Mouse (Mus musculus): ENCODE measurements around the gene Spta1.

Gene Spta1

DNA sequence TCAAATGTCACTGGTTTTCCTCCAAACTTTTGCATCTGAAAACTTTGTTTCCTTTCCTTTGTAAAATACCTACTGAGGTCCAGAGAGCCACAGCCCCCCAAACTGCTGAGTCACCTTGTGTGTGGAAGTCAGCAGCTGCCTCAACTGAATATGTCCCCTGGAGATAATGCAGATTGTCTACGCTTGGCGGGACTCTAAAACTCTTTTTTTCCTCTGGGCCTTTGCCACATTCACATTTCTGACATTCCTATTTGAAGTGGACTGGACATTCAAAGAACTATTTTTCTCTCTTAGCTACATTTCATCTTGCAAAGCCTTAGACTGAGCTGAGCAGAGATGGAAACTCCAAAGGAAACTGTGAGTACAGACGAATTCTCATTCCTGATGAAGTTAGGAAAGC is at the start of gene Spta1:
Gene Spta1, plus strand, starts transcription at position 172 of the 400 bp plus-strand sequence.
- in situ Hi-C loops (cut with MboI; ENCODE audit: low pct_unique_long_range_greater_than_20kb in 1 of 2, low sequenced_read_pairs in 2 of 2, unreplicated experiment in 1 of 2) = loop anchor here in 1 of 2 experiments (25.0 kb wide), 1 partner anchor 290 kb away; no protein-coding TSS in a partner anchor

DNA sequence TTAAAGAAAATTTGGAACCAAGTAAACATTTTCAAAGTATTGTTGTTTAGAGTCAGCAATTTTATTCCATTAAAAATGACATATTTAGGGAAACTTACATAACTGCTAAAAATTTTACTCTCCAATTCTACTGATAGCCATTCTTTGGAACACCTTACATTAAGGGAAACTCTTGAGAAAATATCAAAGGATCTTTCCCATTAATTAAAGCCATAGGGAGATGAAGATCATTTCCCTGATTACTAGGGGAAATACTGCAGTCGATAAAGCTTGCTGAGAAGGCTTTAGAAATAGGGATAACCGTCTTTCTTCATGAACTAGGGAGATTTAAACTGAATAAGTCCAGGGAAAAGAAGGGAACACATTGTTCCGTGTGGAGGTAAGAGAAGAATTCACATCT is 41.4 kb upstream of the Spta1 start, which contains the start of gene Olfr424:
Gene Olfr424, plus strand, starts transcription at position 301 of the 400 bp plus-strand sequence.
- in situ Hi-C loops (cut with MboI; ENCODE audit: low pct_unique_long_range_greater_than_20kb in 1 of 2, low sequenced_read_pairs in 2 of 2, unreplicated experiment in 1 of 2) = no loop called here

DNA sequence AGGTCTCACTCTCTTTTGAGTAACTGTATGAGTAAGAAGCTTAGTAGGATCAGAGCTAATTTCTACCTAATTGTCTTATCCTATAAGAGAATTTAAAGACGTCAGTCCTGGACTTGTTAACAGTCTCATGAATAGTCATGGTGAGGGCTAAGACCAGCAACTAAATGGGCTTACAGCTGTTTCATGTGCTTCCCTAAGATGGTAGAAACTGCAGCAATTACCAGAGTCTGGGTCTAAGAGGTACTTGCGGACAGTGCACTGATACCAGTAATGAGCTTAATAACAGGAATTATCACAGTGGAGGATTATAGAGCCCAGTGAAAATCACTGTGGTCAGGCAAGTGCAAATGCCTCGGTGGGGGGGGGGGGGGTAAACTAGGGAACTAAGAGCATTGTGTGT is 40.6 kb upstream of the Spta1 start:
- in situ Hi-C loops (cut with MboI; ENCODE audit: low pct_unique_long_range_greater_than_20kb in 1 of 2, low sequenced_read_pairs in 2 of 2, unreplicated experiment in 1 of 2) = no loop called here

DNA sequence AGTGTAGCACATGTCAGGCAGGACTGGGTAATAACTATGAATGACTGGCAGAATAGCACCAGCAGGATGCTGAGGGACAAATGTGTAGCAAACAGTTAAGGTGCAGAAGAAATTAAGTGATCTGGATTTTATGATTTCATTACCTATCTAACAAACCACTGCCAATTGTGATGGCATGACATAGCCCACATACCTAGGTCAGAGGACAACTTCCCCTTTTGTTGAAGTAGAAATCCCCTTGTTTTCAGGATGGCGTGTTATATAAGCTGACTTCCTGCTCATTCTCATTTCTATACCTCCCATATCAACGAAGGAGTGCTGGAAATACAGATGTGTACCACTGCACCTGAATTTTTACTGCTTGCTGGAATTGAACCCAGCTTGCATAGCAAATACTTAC is 31.2 kb upstream of the Spta1 start:
- in situ Hi-C loops (cut with MboI; ENCODE audit: low pct_unique_long_range_greater_than_20kb in 1 of 2, low sequenced_read_pairs in 2 of 2, unreplicated experiment in 1 of 2) = no loop called here

DNA sequence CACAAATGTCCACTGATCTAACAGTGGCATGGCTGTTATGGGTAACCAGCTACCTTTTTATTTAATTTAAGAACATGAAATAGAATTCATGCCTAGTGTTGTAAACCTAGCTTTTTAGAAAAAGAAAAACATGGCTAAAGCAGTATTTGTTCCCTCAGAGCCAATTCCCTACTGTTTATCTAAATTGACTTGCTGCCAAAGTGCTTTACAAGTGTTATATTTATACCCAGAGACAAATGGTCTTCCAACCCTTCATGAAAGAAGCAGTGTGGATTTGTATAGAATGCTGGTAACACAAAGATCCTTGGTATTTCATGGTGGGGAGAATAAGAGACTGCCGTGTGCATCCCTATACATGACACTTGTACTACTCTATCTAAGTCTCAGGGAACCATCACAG is 25.9 kb upstream of the Spta1 start:
- in situ Hi-C loops (cut with MboI; ENCODE audit: low pct_unique_long_range_greater_than_20kb in 1 of 2, low sequenced_read_pairs in 2 of 2, unreplicated experiment in 1 of 2) = no loop called here

DNA sequence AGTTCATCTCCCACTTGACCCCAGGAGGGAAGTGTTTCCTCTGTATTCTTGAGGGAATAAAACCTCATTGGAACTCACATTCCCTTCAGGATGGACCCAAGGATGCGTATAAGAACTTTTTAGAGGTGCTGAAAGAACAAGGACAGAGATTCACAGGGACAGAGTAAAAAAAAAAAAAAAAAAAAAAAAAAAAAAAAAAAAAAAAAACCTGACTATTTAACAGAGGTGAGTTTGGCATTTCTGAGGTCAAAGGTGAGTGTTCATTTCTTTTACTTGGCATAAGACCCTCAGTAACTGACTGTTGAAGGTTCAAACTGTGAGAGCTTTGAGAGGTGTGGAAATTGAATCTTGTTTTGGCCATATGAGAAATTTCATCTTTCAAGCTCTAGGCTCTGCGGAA is 23.3 kb upstream of the Spta1 start:
- in situ Hi-C loops (cut with MboI; ENCODE audit: low pct_unique_long_range_greater_than_20kb in 1 of 2, low sequenced_read_pairs in 2 of 2, unreplicated experiment in 1 of 2) = no loop called here

DNA sequence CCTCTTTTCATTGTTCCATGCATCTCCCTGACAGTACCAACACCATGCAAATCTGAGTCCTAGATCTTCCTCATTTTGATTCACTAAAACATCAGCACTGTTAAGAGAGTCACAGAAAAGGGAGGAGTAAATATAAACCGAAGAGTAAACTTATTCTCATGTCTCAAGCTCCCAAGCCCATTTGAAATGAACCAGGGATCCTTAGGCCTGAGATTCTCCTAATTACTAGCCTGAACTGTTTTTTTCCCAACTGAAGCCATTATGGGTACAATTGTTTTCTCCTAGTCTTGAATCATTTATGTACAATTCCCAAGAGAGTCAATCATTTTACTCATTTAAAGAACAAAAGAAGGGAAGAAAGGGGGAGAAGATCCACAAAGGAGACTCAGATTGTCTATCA is 17.2 kb upstream of the Spta1 start, which contains the start of gene Olfr420:
Gene Olfr420, plus strand, starts transcription at position 301 of the 400 bp plus-strand sequence.
- in situ Hi-C loops (cut with MboI; ENCODE audit: low pct_unique_long_range_greater_than_20kb in 1 of 2, low sequenced_read_pairs in 2 of 2, unreplicated experiment in 1 of 2) = loop anchor here in 1 of 2 experiments (25.0 kb wide), 1 partner anchor 307 kb away; no protein-coding TSS in a partner anchor

DNA sequence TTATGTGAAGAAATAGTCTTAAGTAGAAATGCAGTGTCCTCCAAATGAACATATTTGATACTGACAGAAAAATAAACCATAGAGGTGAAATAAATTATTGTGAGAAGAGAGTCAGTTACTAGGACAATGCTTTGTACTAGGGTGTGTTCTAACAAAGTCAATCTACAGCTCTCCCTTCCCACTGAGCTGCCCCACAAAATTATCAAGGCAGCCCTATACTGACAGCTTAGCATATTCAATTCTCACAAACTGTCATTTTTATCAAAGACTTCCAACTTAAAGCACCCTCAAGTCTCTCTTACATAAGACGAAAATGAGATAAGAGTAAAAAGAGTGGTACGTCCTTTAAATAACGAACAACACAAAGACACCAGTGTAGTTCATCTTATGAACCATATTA is 15.0 kb upstream of the Spta1 start:
- in situ Hi-C loops (cut with MboI; ENCODE audit: low pct_unique_long_range_greater_than_20kb in 1 of 2, low sequenced_read_pairs in 2 of 2, unreplicated experiment in 1 of 2) = loop anchor here in 1 of 2 experiments (25.0 kb wide), 1 partner anchor 305 kb away; no protein-coding TSS in a partner anchor

DNA sequence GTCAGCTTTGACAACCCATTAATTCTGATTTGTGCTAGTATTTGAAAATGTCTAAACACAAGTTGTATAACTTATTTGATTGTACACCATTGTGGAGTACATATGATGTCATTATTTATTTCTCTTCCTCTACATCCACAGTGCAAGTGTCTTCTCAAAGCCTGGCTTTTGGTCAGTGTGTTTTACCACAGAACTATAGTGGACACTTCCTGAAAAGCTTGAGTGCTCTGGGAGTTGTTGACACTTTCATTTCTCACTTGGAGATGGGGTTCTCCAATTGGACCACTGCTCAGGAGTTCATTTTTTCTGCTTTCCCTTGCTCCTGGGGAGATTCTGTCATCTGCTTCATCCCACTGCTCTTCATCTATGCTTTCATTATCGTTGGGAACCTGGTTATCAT is 14.1 kb upstream of the Spta1 start:
- in situ Hi-C loops (cut with MboI; ENCODE audit: low pct_unique_long_range_greater_than_20kb in 1 of 2, low sequenced_read_pairs in 2 of 2, unreplicated experiment in 1 of 2) = loop anchor here in 1 of 2 experiments (25.0 kb wide), 1 partner anchor 304 kb away; no protein-coding TSS in a partner anchor

DNA sequence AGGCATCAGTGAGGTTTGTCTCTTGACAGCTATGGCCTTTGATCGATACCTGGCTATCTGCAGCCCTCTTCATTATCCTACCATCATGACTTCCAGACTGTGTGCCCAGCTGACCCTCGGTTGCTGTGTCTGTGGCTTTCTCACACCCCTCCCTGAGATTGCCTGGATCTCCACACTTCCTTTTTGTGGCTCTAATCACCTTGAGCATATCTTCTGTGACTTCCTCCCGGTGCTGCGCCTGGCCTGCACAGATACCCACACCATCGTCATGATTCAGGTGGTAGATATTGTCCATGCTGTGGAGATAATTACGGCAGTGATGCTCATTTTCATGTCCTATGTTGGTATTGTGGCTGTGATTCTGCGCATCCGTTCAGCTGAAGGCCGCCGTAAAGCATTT is 13.5 kb upstream of the Spta1 start:
- in situ Hi-C loops (cut with MboI; ENCODE audit: low pct_unique_long_range_greater_than_20kb in 1 of 2, low sequenced_read_pairs in 2 of 2, unreplicated experiment in 1 of 2) = loop anchor here in 1 of 2 experiments (25.0 kb wide), 1 partner anchor 303 kb away; no protein-coding TSS in a partner anchor

DNA sequence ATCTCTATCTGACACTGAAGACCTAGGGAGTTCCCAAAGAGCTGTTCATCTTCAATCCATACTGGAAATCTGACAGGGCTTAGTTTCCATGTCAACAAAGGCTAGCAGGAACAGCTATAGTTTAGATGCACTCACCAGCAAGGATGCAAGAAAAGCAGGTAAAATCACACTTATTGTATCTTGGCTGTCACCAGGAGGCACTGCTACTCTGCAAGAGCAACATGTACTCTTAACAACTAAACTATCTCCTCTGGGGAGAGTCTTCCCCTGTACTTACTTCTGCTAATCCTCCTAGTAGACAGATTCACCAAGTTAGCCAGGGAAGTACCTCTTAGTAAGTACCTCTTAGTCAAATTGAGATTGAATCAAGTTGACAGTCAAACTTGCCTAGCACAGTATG is 3.6 kb upstream of the Spta1 start:
- in situ Hi-C loops (cut with MboI; ENCODE audit: low pct_unique_long_range_greater_than_20kb in 1 of 2, low sequenced_read_pairs in 2 of 2, unreplicated experiment in 1 of 2) = loop anchor here in 1 of 2 experiments (25.0 kb wide), 1 partner anchor 293 kb away; no protein-coding TSS in a partner anchor

DNA sequence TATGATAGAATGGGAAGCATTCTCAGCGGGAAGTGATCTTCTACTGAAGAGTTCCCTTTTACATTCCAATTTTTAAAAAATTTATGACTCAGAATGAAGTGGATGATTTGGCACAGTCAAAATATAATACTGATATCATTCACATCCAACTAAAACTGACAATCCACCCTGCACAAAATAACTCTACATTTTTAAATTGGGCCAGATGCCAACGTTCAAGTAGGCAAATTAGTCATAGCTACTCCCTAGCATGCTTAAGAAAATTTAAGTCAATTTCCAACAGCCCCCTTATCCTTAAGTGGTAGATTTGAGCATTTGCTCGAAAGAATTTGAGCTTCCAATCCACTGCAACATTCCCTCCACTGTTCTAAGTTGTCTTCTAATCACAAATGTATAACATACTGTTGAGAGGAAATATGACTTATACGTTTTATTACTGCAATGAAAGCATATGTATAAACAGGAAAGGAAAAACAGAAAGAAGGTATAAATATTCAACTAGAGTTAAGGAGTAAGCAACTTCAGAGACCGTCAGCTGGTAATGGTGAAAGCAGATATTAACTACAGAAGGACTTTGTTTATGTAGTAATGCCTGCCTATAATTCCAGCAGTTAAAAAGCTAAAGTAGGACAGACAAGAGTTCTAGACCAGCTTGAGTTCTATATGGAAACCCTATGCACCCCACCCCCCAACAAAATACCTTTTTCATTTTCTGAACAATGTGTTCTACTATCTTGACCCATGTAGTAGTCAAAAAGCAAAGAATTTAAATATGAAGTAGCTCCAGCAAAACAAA is 1.7 kb upstream of the Spta1 start:
- in situ Hi-C loops (cut with MboI; ENCODE audit: low pct_unique_long_range_greater_than_20kb in 1 of 2, low sequenced_read_pairs in 2 of 2, unreplicated experiment in 1 of 2) = loop anchor here in 1 of 2 experiments (25.0 kb wide), 1 partner anchor 291 kb away; no protein-coding TSS in a partner anchor

DNA sequence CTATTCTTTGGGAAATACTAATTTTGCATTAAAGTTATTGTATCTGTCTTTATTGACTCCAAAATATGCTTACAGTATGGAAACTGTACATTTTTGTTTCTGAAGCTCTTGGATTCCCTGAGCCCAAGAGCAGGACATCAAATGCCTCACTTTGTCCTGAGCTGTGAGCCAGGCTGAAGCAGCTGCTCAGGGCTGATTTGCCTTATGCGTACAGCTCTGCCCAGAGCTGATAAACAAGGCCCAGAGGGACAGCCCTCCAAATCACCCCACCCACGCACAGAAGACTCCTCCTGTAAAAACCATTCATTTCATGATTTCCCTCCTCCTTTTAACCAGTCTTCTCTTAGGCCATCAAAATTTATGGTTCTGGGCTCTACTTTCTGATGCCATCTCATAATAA is 1.0 kb upstream of the Spta1 start:
- in situ Hi-C loops (cut with MboI; ENCODE audit: low pct_unique_long_range_greater_than_20kb in 1 of 2, low sequenced_read_pairs in 2 of 2, unreplicated experiment in 1 of 2) = loop anchor here in 1 of 2 experiments (25.0 kb wide), 1 partner anchor 291 kb away; no protein-coding TSS in a partner anchor

DNA sequence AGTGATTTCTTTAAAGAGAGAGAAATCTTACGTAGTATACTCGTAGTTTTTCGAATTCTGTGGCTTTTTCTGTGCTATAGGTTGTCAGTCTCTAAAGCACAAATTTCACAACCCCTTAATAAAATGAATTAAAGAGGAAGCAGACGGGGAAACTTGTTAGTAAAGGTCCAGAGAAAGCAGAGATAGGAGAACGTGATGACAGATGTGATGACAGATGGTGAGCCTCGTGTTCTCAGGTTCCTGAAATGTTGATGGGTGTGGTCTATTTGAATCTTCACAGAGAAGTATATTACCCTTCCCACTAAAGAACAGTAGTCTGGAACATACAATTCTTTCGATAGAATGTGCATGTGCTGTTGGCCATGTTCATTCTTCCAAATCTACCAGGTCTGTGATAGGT is 32.1 kb downstream of the Spta1 start:
- in situ Hi-C loops (cut with MboI; ENCODE audit: low pct_unique_long_range_greater_than_20kb in 1 of 2, low sequenced_read_pairs in 2 of 2, unreplicated experiment in 1 of 2) = loop anchor here in 1 of 2 experiments (25.0 kb wide), 1 partner anchor 233 kb away; the partner anchor contains the start of gene Olfr220

DNA sequence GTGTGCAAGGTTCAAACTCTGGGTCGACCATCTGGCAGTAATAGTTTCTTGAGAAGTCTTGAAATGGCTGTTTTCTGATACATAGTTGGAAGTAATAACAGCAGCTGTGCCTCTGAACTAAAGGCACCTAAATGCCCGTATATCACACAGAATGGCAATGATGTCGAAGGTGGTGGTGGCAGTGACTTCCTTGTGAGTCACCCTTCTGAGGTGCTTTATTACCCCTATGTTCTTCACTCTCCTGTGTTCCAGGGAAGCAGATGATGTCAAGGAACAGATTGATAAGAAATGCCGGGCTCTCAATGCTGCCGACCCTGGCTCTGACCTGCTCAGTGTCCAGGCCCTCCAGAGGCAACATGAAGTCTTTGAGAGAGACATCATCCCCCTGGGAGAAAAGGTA is 39.7 kb downstream of the Spta1 start:
- in situ Hi-C loops (cut with MboI; ENCODE audit: low pct_unique_long_range_greater_than_20kb in 1 of 2, low sequenced_read_pairs in 2 of 2, unreplicated experiment in 1 of 2) = loop anchor here in 1 of 2 experiments (25.0 kb wide), 1 partner anchor 225 kb away; the partner anchor contains the start of gene Olfr220

DNA sequence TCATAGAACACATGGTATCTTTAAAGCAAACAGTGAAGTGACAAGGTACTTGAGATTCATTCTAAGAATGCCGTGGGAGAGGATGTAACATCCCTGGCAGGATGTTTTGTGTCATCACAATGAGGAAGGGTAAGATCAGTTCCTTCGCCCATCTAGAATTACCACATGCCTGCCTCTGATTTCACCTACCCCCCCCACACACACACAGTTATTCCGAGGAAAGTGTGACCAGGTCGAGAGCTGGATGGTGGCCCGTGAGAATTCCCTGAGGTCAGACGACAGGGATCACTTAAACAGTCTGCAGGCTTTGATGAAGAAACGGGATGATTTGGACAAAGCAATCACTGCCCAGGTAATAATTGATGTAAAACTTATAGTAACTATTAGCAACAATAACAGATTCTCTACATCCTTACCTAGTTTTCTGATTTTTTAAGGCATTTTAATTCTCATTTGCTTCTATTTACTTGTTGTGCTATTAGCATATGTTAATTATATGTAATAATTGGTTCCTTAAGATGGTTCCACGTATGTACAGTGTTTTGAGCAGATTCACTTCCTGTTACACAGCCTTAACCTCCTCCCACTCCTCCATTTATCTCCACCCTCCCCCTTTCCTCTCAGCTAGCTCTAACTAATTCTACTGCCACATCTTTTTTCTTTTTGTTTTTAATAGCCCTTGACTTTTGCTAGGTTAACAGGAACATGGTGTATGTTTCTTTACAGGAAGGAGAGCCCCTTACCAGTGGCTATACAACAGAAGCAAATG is 42.9 kb downstream of the Spta1 start:
- in situ Hi-C loops (cut with MboI; ENCODE audit: low pct_unique_long_range_greater_than_20kb in 1 of 2, low sequenced_read_pairs in 2 of 2, unreplicated experiment in 1 of 2) = loop anchor here in 1 of 2 experiments (25.0 kb wide), 1 partner anchor 222 kb away; the partner anchor contains the start of gene Olfr220

DNA sequence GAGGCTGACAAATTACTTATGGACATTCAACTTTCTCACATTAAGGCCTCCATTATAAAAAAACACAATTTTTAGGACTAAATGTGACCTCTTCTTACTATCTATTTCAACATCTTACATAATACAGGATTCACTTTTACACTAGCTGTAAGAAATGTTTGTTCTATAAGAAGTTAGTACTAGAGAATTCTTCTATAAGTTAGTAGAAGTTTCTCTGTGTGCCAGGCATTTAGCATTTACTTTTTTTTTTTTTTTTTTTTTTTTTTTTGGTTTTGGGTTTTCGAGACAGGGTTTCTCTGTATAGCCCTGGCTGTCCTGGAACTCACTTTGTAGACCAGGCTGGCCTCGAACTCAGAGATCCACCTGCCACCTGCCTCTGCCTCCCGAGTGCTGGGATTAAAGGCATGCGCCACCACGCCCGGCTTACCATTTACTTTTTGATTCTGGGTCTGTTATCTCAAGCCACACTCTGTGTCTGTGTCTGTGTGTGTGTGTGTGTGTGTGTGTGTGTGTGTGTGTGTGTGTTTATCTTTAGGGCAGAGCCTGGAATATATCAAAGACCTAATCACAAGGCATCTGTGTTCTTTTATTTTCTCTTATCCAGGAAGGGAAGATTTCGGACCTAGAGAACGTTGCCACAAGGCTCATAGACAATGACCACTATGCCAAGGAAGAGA is 44.1 kb downstream of the Spta1 start:
- in situ Hi-C loops (cut with MboI; ENCODE audit: low pct_unique_long_range_greater_than_20kb in 1 of 2, low sequenced_read_pairs in 2 of 2, unreplicated experiment in 1 of 2) = loop anchor here in 1 of 2 experiments (25.0 kb wide), 1 partner anchor 221 kb away; the partner anchor contains the start of gene Olfr220

DNA sequence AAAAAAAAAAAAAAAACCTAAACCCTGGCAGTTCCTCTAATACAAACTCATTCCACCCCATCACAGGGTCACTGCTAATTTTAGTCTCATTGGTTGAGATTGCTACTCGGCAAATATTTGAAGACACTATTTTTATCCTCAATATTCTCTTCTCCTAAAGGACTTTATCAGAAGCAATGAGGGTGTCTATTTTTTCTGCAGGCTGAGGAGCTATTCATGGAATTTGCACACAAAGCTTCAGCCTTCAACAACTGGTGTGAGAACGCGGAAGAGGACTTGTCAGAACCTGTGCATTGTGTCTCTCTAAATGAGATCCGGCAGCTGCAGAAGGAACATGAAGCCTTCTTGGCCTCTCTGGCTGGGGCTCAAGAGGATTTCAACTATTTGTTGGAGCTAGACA is 67.3 kb downstream of the Spta1 start:
- in situ Hi-C loops (cut with MboI; ENCODE audit: low pct_unique_long_range_greater_than_20kb in 1 of 2, low sequenced_read_pairs in 2 of 2, unreplicated experiment in 1 of 2) = no loop called here

All from mouse embryonic stem cell (cell line).